Mouse (Mus musculus): Measurements from ENCODE around the gene Nab2. TPM values are rescaled to one million over a fixed set of nuclear protein-coding genes. Genes with fewer than 3 reads are reported as not detected.

Nab2 gene
- total RNA-seq (2023) = 35.3 TPM

GRCm38 (mm10) chr10:127668093-127669050, at the start of gene Nab2:
Nab2 (minus strand) TSS chr10:127668568.

DNA sequence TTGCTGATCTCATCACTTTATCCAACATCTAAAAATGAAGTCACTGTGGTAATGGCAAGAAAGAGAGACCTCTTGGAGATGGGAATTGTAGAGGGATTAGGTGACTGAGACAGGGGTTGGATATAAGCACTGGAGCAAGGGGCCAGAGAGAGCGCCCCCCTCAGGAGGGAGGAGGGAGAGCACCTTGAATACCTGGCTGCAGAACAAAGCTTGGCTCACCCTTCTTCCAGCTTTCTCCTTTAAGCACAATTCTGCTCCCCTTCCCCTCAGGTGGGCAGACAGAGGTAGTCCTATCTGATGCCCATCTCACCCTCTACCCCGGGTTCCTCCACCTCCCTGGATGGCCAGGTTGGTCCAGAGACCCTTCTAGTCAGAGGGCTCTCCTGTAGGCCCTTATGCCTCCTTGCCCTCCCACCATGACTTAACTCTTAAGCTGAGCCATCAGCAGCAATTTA, 36.4 kb upstream of the Nab2 start, which contains the start of gene Myo1a:
Myo1a (plus strand) TSS at position 405 of the 455 bp plus-strand sequence.

GRCm38 (mm10) chr10:127666501-127667268, 1.7 kb downstream of the Nab2 start, which contains the start of gene Nemp1:
Nemp1 (plus strand) TSS chr10:127666901.

DNA sequence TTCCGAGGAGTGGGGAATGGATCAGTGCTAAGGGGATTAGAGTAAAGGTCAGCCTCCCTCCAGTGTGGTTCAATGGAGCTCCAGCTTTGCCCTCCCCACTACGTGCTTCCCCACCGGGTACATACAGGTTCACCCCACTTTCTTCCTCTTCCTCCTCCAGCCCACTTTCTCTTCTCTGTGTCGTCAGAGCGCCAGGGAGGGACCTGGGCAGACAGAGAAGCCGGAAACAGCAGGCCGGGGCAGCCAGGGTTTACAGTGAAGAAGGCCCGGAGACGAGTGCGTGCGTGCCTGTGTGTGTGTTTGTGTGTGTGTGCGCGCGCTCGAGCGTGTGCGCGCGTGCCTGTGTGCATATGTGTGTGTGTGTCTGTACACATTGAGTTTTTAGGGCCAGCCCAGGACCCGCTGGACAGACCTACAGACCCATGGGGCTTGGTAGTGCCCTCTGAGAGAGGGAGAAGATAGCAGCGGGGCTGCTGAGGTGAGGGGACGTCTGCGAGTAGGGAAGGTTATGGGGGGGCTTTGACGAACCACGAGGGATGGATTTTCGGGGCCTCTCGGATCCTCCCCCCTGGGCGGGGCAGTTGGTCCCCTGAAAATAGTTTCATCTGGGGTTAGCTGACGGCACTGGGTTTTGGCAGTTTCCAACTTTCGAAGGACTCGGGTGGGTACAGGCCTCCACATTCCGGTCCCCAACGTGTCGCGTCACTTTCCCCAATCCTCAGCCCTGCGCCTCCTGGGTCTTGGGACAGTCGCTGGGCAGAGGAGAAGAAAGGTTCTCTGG, 25.4 kb downstream of the Nab2 start, which contains the start of gene Stat6:
Stat6 (plus strand) TSS at position 215 of the 781 bp plus-strand sequence.

DNA sequence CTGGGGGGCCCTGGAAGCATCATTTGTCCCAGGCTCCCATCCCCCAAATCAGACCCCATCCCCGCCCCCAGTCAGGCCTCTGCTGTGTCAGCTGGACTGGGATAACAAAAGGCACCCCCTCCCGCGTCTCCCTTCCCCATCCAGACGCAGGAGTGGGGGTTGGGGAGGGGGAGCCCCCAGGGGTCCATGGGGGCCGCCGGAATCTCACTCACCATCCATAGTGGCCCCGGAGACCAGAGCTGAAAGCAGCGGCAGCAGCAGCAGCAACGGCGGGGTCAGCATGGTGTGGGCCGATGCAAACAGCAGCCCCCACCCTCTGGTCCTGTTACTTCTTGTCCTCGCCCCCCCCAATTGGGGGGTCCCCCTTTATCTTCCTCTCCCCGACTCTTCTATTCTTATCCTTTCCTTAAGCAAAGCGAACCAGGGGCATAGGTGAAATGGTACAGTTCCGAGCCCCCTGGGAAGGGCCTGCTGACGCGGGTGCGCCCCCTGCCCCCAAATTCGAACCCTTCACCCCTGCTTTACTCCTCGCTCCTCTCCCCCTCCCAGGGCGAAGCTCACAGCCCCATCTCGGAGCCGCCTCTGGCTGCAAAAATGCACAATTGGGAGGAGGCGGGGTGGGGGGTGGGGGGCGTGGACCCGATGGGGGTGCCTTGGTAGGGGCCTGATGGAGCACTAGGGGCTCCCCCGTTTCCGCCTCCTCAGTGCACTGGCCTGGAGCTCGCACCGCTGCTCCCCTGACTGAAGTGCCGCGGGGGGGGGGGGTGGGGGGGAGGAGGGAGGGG, 47.8 kb downstream of the Nab2 start, which contains the start of gene Lrp1:
Lrp1 (minus strand) TSS at position 743 of the 785 bp plus-strand sequence.

Other genes with a start within 250 kb of the Nab2 start
- 4.3 TPM for gene Stac3, start 166.9 kb downstream of the Nab2 start, total RNA-seq (2023)
- not detected for gene Ndufa4l2, start 153.6 kb downstream of the Nab2 start, total RNA-seq (2023)
- 64.6 TPM for gene Shmt2, start 146.1 kb downstream of the Nab2 start, total RNA-seq (2023)
- gene Nxph4, start 134.0 kb downstream of the Nab2 start, total RNA-seq (2023) = not detected
- 4.5 TPM for gene Lrp1, start 47.4 kb downstream of the Nab2 start, total RNA-seq (2023)
- gene Stat6, start 25.6 kb downstream of the Nab2 start, total RNA-seq (2023) = 169 TPM
- 9.3 TPM for gene Nemp1, start 1.7 kb downstream of the Nab2 start, total RNA-seq (2023)
- gene Myo1a, start 36.6 kb upstream of the Nab2 start, total RNA-seq (2023) = 0.38 TPM
- not detected for gene Tac2, start 55.9 kb upstream of the Nab2 start, total RNA-seq (2023)
- gene Zbtb39, start 71.0 kb upstream of the Nab2 start, total RNA-seq (2023) = 11.1 TPM
- 0.18 TPM for gene Gpr182, start 83.2 kb upstream of the Nab2 start, total RNA-seq (2023)
- 0.41 TPM for gene Rdh1, start 91.2 kb upstream of the Nab2 start, total RNA-seq (2023)
- not detected for gene Rdh16f1, start 91.2 kb upstream of the Nab2 start, total RNA-seq (2023)
- gene Rdh9, start 107.8 kb upstream of the Nab2 start, total RNA-seq (2023) = not detected
- not detected for gene Rdh16, start 132.6 kb upstream of the Nab2 start, total RNA-seq (2023)
- gene Rdh19, start 181.4 kb upstream of the Nab2 start, total RNA-seq (2023) = not detected
- not detected for gene Rdh16f2, start 197.9 kb upstream of the Nab2 start, total RNA-seq (2023)
- gene Rdh7, start 220.2 kb upstream of the Nab2 start, total RNA-seq (2023) = not detected
- not detected for gene Sdr9c7, start 229.9 kb upstream of the Nab2 start, total RNA-seq (2023)